Mouse (Mus musculus) olfactory bulb, adult 2 months (tissue): ENCODE measurements around the gene Bbof1. TPM values are rescaled to one million over a fixed set of nuclear protein-coding genes. Genes with fewer than 3 reads are reported as not detected.

Source experiments
- H3K27ac ChIP-seq: fragments of 200-500 bp; 2 replicates; pipeline ENCODE4 v1.5.1; 2012; ENCODE audit warnings: low read depth, low read length; ENCODE audit not compliant: insufficient read depth
- H3K4me1 ChIP-seq: fragments of 200-500 bp; 2 replicates; pipeline ENCODE4 v1.6.1; 2012; ENCODE audit warnings: low read length; ENCODE audit not compliant: control insufficient read depth, insufficient read depth
- H3K4me3 ChIP-seq: fragments of 200-500 bp; 2 replicates; pipeline ENCODE4 v1.5.1; 2012; ENCODE audit warnings: mild to moderate bottlenecking, low read depth, low read length, moderate library complexity; ENCODE audit not compliant: insufficient read depth
- CTCF ChIP-seq: fragments of 200-500 bp; IDR thresholded peaks from 2 replicates; pipeline ENCODE4 v1.5.1; 2012; ENCODE audit warnings: low read depth, mild to moderate bottlenecking, low read length, moderate library complexity; ENCODE audit not compliant: insufficient read depth
- POLR2A ChIP-seq: fragments of 200-500 bp; IDR thresholded peaks from 2 replicates; pipeline ENCODE4 v1.6.1; 2012; ENCODE audit warnings: mild to moderate bottlenecking, low read depth, low read length, moderate library complexity; ENCODE audit not compliant: insufficient read depth
- WGBS: fragments of 180-500 bp; shearing (Covaris S2); methylation state at CpG from one replicate; pipeline ENCODE4 v1.1.7; 2018; 5-methylcytosine and 5-hydroxymethylcytosine counted together
- polyA plus RNA-seq: library from polyadenylated mRNA; stranded (reverse); fragments of >200 nt; gene quantifications from 2 replicates; pipeline ENCODE4 v1.2.4, GENCODE M21; 2012; ENCODE audit warnings: low replicate concordance; ENCODE audit not compliant: missing spikeins, insufficient read depth, insufficient read length

The Bbof1 gene
- polyA plus RNA-seq, 1 experiment, result not detected

DNA sequence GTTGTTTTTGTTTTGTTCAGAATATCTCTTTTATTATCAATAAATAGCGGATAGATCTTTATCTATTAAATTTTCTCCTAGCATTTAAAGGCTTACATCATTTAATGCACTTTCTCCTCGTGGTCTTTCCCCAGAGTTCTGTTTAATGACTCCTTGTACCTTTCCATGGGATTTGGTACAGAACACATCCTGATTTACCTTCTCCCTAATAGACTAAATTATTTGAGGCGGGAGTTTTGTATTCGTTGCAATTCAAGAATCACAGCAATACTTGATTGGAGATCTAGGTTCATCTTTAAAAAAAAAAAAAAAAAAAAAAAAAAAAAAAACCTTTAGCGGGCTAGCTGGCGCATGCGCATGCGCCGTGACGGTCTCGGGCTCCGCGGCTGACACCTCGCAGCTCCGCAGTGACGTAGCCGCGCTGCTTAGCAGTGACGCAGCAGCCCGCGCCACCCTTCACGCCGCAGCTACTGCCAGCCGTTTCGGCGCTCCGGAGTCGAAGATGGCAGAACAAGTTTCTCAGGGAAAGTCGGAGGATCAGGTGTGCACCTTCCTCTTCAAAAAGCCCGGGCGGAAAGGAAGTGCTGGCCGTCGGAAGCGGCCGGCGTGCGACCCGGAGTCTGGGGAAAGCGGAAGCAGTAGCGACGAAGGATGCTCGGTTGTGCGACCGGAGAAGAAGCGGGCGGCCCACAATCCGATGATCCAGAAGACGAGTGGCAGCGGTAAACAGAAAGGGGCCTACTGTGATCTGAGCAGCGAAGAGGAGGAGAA is 8.1 kb downstream of the Bbof1 start, which contains the start of gene Rnf113a2:
Gene Rnf113a2 (plus strand): TSS at position 363 of the 771 bp plus-strand sequence.
- TF ChIP-seq POLR2A (peak; percentile 68; the same call in 1 of the 2 replicates), CTCF (no peak)
- WGBS, result 3% methylated on average over 50 of the region's 50 CpGs
- Histone ChIP-seq H3K4me1 (peaks cover 8% of the 10 kb centered on the region), H3K4me3 (peak within 1 kb of the TSS; percentile 62), H3K27ac (no peak within 1 kb of the TSS; the same call in 1 of the 2 replicates)

DNA sequence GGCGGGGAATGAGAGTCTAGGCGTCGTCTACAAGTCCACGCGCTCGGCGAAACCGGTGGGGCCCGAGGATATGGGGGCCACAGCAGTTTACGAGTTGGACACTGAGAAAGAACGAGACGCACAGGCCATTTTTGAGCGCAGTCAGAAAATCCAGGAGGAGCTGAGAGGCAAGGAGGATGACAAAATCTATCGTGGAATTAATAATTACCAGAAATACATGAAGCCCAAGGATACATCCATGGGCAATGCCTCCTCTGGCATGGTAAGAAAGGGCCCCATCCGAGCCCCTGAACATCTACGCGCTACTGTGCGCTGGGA is 8.7 kb downstream of the Bbof1 start:
- H3K27ac ChIP-seq, result no peak overlapping the region; the same call in 1 of the 2 replicates
- WGBS, result 40% methylated on average over 18 of the region's 18 CpGs

DNA sequence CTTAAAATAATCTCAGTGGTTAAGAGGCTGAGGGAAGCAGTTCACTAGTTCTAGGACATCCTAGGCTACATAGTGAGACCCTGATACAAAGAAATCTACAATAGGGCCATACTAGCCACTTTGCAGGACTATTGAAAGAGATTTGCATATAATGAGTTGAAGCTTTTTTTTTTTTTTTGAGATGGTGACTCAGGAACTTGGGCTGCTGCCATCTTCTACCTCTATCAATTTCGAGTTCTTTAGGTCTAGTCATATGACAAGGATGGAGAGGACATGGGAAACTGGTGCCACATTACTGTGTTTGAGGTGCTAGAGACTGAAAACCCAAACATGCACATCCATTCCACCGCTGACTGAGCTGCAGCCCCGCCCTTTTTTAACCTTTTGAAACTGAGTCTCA is 15.1 kb downstream of the Bbof1 start:
- 60% methylated on average over 3 of the region's 3 CpGs for WGBS
- no peak overlapping the region for H3K27ac ChIP-seq
- TF ChIP-seq POLR2A (no peak), CTCF (no peak)
- H3K4me3 ChIP-seq, result no peak overlapping the region
- H3K4me1 ChIP-seq, result no peaks in the 10 kb centered on the region

More for the DNA sequence above, 8.7 kb downstream of the Bbof1 start:
- Histone ChIP-seq H3K4me3 (peak overlapping the region; percentile 62), H3K4me1 (peaks cover 8% of the 10 kb centered on the region)
- TF ChIP-seq CTCF (no peak), POLR2A (no peak)

DNA sequence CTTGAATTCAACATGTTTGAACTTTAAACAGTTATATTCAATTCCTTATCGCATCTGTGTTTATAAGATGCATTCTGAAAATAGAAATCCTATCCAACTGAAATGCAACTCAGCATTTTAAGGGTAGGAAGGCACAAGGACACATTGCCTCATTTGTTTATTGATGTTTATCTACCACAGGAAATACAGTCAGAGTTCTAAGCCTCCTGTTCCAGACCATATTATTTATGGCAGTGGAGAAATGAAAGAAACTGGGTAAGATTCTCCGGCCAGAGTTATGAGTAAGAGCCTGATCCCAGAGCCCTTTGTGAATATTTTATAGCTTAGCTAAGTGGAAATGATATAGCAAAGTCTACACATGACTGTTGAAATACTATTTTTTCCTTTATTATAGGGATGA is 21.0 kb downstream of the Bbof1 start:
- Histone ChIP-seq H3K4me3 (no peak overlapping the region), H3K27ac (no peak overlapping the region), H3K4me1 (no peaks in the 10 kb centered on the region)
- 92% methylated on average over 2 of the region's 2 CpGs for WGBS
- TF ChIP-seq CTCF, result no peak
- TF ChIP-seq POLR2A, result no peak

DNA sequence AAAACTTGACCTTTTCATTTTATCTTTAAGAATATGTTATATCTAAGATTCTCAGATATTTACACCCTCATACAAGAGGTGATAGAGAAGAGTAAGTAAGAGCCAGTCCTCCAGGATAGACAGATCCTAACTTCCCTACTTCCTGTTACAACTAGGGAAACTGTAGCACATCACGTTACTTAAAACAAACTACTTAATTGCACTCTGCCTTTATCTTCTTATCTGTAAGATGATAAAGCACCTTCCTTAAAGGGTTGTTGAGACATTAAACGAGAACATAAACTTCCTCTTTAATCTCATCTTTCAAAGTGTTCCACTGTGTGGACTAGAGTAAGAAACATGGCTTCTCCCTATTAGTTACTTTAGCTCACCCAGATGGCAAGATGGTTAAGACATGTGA is 29.8 kb downstream of the Bbof1 start:
- 85% methylated on average over 2 of the region's 2 CpGs for WGBS
- Histone ChIP-seq H3K4me1 (no peaks in the 10 kb centered on the region), H3K4me3 (no peak overlapping the region), H3K27ac (no peak overlapping the region)
- TF ChIP-seq POLR2A (no peak), CTCF (no peak)

DNA sequence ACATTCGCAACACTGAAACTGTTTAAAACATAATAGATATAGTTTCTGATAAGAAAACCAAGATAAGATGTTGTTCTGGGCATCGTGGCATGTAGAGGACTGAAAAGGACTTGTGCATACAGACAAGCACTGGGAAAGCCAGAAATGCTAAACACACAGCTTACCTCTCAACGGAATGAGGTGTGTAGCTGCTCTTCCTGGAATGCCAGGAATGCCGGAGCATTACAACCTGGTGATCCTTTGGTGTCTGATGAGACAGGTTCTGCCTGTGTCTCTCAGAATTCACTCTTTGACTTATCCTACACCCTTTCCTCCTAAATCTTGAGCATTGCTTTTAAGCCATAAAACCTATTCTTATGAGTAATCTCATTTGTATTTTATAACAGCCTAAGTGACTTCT is 33.7 kb downstream of the Bbof1 start:
- Histone ChIP-seq H3K4me1 (no peaks in the 10 kb centered on the region), H3K27ac (no peak overlapping the region), H3K4me3 (no peak overlapping the region)
- 80% methylated on average over 4 of the region's 4 CpGs for WGBS
- no peak for TF ChIP-seq POLR2A
- no peak for TF ChIP-seq CTCF

DNA sequence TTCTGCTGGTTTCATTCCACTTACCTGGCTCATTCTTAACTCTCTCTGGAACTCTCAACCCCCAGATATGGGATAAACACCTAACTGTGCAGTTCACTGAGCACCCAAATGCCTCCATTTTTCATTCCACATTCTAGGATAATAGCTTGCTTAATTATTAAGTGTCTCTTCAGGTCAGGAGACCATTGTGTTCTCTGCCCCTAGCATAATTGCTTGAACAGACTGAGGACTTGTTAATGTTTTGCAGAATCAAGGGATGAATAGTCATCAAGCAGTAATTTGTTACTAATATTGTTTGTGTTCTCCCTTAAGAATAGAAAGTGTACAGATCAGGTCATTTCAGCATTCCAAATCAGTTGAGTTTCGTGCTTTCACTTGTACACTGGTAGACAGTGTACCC is 38.5 kb downstream of the Bbof1 start:
- Histone ChIP-seq H3K4me1 (0 out of 2 replicates have a peak, but pooled peaks cover 7% of the 10 kb centered on the region), H3K27ac (no peak overlapping the region), H3K4me3 (no peak overlapping the region)
- WGBS, result 75% methylated on average over 1 of the region's 1 CpGs
- TF ChIP-seq POLR2A (no peak), CTCF (no peak)

DNA sequence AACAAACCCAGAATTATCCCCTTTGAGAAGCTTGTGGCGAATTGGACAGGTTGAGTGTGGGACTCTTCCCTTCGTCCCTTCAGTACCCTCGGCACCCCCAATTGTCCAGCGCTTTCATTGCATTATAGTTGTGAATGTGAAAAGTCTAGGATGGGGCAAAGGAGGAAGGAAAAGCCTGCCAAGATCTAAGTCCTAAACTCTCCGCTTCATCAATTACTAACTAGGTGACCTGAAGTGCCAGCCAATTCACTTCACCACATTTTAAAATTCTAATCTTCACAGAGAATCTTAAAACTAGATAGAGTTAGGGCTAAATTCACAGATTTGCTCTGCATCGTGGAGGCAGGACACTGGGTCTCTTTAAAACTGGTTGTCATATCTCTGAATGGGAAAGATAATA is 39.3 kb downstream of the Bbof1 start:
- Histone ChIP-seq H3K4me1 (0 out of 2 replicates have a peak, but pooled peaks cover 8% of the 10 kb centered on the region), H3K27ac (no peak overlapping the region), H3K4me3 (no peak overlapping the region)
- WGBS, result 86% methylated on average over 6 of the region's 6 CpGs
- TF ChIP-seq CTCF, result no peak
- TF ChIP-seq POLR2A, result no peak

DNA sequence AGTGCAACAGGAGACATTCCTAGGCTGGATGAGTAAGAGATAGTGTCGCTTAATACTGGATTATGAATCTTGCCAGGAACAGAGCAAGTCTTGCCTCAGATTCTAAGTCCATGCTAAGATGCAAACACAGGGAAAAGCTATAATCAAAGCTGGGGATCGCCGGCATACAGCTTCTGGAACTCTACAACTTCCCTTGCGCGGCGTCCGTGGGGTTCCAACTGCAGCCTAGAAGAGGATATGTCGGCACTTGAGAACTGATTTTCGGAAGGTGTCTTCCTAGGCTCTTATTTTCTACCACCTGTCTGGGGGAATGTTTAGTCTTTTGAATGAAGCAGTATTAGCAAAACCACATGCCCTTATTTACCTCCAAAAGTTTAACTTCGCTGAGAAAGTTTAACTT is 41.0 kb downstream of the Bbof1 start:
- whole genome bisulfite sequencing, result 49% methylated on average over 10 of the region's 10 CpGs
- Histone ChIP-seq H3K4me3 (no peak overlapping the region), H3K4me1 (0 out of 2 replicates have a peak, but pooled peaks cover 8% of the 10 kb centered on the region), H3K27ac (no peak overlapping the region)
- TF ChIP-seq CTCF (no peak), POLR2A (no peak)
